Mouse (Mus musculus): ENCODE data around the gene Nlrx1. TPM values are rescaled to one million over a fixed set of nuclear protein-coding genes. Genes with fewer than 3 reads are reported as not detected.
A peak's percentile ranks its signal among the peaks of the same experiment; 100 is the strongest.

Gene Nlrx1
- polyA plus RNA-seq, 1 experiment from 2014 or later: 7.1 TPM

DNA sequence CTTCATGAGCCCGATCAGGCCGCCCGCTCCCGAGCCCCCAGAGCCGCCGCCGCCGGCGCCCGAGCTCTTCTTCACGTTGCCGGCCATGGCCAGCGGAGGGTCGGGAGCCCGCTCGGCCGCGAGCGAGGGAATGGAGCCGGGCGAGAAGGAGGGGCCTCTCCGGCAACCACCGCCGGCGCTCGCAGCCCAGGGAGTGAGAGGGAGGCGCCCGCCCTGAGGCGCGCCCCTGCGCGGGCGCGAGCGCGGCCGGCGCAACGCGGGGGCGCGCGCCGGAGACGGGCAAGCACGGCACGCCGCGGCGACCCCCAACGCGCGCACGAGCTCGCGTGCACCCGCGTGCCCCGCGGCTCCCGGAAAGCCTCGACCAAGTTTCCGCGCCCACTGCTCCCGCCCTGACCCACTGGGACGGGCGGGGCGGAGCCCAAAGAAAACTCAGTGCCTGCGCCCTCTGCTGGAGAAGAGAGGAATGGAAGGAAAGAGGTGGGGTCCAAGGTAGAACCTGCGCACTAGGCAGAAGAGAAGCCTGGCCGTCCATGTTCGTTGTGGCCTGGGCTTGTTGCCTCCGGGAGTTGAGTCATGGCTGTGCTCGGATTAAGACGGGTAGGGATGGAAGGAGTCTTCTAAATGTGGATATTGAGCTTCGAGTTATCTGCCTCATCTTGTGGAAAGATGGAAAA is 34.5 kb downstream of the Nlrx1 start, which contains the start of gene Cbl:
Gene Cbl (minus strand): TSS at position 248 of the 677 bp plus-strand sequence.
- 0% methylated on average over 39 of the region's 76 CpGs for WGBS
- no peaks in the 10 kb centered on the region for H3K36me3 ChIP-seq

DNA sequence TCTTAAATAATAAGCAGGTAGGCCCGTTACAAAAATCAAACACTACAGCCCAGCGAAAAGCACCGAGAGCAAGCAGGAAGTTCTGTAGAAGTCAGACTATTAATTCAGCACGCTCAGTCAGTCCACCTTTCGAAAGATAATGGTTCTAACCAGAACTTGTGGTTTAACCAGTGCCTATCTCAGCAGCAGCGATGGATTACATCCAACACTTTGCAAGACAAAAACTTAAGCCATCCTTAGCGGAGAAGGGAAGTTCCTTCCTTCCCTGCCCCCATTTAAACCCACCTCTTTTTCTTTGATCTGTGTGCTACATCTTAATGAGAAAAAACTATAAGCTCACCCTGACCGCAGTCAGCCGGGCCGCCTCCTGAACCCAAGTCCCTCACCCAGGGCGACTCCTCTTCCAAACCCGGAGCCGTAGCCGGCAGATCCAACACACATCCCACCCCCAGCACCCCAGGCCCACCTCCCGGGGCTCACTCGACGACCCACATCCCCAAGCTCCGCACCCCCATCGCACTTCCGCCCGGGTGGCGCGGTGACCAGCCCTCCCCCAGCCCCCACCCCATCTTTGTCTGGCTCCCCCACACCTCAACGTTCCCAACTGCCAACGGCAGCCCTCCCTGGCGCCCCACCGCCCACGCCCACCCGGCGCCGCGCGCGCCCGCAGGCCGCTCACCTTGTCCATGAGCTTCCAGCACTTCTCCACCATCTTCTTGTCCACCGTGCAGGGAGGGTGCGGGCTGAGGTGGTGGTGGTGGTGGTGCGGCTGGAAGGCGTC is 35.2 kb downstream of the Nlrx1 start:
- Histone ChIP-seq H3K9ac (peak overlapping the region; percentile 78), H3K9me3 (no peaks in the 10 kb centered on the region), H3K4me2 (replicated peaks) (peak overlapping the region; percentile 60), H3K27me3 (no peaks in the 10 kb centered on the region), H3K4me3 (peak overlapping the region; percentile 78), H3K27ac (peak overlapping the region; percentile 96), H3K4me1 (peaks cover 11% of the 10 kb centered on the region), H3K36me3 (no peaks in the 10 kb centered on the region)
- under 1% methylated on average over 38 of the region's 40 CpGs for WGBS
- peak; percentile 80 for ATAC-seq (ENCODE audit: insufficient number of reproducible peaks, insufficient read depth, low FRiP score, low TSS enrichment)

More for the DNA sequence above, 34.5 kb downstream of the Nlrx1 start, which contains the start of gene Cbl:
- peaks cover 11% of the 10 kb centered on the region for H3K4me1 ChIP-seq
- H3K27ac ChIP-seq: peak within 1 kb of the TSS; percentile 96
- peak within 1 kb of the TSS; percentile 78 for H3K4me3 ChIP-seq
- peak within 1 kb of the TSS; percentile 78 for H3K9ac ChIP-seq
- peak within 1 kb of the TSS; percentile 60 for H3K4me2 ChIP-seq (replicated peaks)
- peak; percentile 90 for ATAC-seq (ENCODE audit: insufficient number of reproducible peaks, insufficient read depth, low FRiP score, low TSS enrichment)
- no peaks in the 10 kb centered on the region for H3K27me3 ChIP-seq
- H3K9me3 ChIP-seq: no peaks in the 10 kb centered on the region

GRCm38 (mm10) chr9:44231609-44232008 is 36.8 kb downstream of the Nlrx1 start:
- H3K27me3 ChIP-seq: no peaks in the 10 kb centered on the region
- no peaks in the 10 kb centered on the region for H3K9me3 ChIP-seq
- H3K36me3 ChIP-seq: peaks cover 7% of the 10 kb centered on the region; the same call in 1 of the 2 replicates
- peaks cover 11% of the 10 kb centered on the region for H3K4me1 ChIP-seq
- no peak overlapping the region for H3K27ac ChIP-seq
- H3K4me2 ChIP-seq (replicated peaks): peak overlapping the region; percentile 60
- no peak overlapping the region for H3K4me3 ChIP-seq
- no peak overlapping the region for H3K9ac ChIP-seq
- ATAC-seq (ENCODE audit: insufficient number of reproducible peaks, insufficient read depth, low FRiP score, low TSS enrichment): no peak

DNA sequence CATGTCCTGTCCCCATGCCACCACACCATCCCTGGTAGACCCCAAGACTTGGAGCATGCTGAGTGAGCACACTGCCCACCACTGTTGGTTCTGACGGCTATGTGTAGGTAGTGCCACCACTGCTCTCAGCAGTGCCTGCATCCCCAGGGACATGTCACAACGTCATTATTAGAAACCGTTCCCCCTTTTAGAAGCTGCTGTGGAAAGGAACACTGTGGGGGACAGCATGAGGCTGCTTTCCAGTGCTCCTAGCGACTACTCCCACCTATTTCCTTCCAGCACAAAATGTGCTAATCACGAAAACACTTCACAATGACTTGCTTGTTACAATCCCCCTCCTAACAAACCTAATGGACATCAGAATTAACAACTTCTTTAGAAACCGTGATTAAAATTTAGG is 42.4 kb downstream of the Nlrx1 start:
- Histone ChIP-seq H3K4me1 (no peaks in the 10 kb centered on the region), H3K9ac (no peak overlapping the region), H3K4me3 (no peak overlapping the region), H3K27me3 (no peaks in the 10 kb centered on the region), H3K36me3 (peaks cover 7% of the 10 kb centered on the region; the same call in 1 of the 2 replicates), H3K9me3 (no peaks in the 10 kb centered on the region), H3K27ac (no peak overlapping the region), H3K4me2 (replicated peaks) (no peak overlapping the region)
- 77% methylated on average over 6 of the region's 6 CpGs for WGBS
- ATAC-seq (ENCODE audit: insufficient number of reproducible peaks, insufficient read depth, low FRiP score, low TSS enrichment): no peak

GRCm38 (mm10) chr9:44213538-44213937 is 54.9 kb downstream of the Nlrx1 start:
- Histone ChIP-seq H3K27ac (no peak overlapping the region), H3K36me3 (peaks cover 9% of the 10 kb centered on the region), H3K27me3 (no peaks in the 10 kb centered on the region), H3K4me2 (replicated peaks) (no peak overlapping the region), H3K9me3 (no peaks in the 10 kb centered on the region), H3K4me1 (no peaks in the 10 kb centered on the region), H3K4me3 (no peak overlapping the region), H3K9ac (no peak overlapping the region)
- WGBS: 99% methylated on average over 14 of the region's 14 CpGs
- ATAC-seq (ENCODE audit: insufficient number of reproducible peaks, insufficient read depth, low FRiP score, low TSS enrichment): no peak

GRCm38 (mm10) chr9:44212406-44212805 is 56.0 kb downstream of the Nlrx1 start:
- Histone ChIP-seq H3K4me1 (no peaks in the 10 kb centered on the region), H3K36me3 (peaks cover 9% of the 10 kb centered on the region), H3K9me3 (no peaks in the 10 kb centered on the region), H3K4me3 (no peak overlapping the region), H3K27ac (no peak overlapping the region), H3K9ac (no peak overlapping the region), H3K4me2 (replicated peaks) (no peak overlapping the region), H3K27me3 (no peaks in the 10 kb centered on the region)
- no peak for ATAC-seq (ENCODE audit: insufficient number of reproducible peaks, insufficient read depth, low FRiP score, low TSS enrichment)
- WGBS: 96% methylated on average over 4 of the region's 4 CpGs

DNA sequence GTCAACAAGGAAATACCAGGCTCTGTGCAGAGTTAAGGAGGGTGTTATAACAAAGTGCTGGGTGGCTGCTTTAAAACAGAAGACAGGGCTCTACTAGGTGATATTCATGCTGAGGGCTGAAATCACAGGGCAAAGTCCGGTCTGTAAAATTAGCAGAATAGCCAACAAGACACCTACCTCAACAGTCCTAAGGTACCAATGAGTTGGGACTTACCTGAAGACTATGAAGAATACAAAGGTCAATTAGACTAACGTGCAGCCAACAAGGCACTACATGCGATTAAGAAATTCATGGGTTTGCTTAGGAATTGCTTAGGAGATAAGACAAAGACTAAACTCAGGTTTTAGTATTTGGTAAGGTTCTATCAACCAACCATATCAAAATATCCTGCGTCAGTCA is 59.0 kb downstream of the Nlrx1 start:
- Histone ChIP-seq H3K9me3 (no peaks in the 10 kb centered on the region), H3K4me1 (no peaks in the 10 kb centered on the region), H3K4me3 (no peak overlapping the region), H3K36me3 (peaks cover 9% of the 10 kb centered on the region), H3K27me3 (no peaks in the 10 kb centered on the region), H3K27ac (no peak overlapping the region), H3K4me2 (replicated peaks) (no peak overlapping the region), H3K9ac (no peak overlapping the region)
- WGBS: 95% methylated on average over 4 of the region's 4 CpGs
- no peak for ATAC-seq (ENCODE audit: insufficient number of reproducible peaks, insufficient read depth, low FRiP score, low TSS enrichment)

GRCm38 (mm10) chr9:44207840-44208239 is 60.6 kb downstream of the Nlrx1 start:
- H3K4me2 ChIP-seq (replicated peaks): no peak overlapping the region
- 92% methylated on average over 2 of the region's 2 CpGs for WGBS
- H3K27ac ChIP-seq: no peak overlapping the region
- H3K9ac ChIP-seq: no peak overlapping the region
- ATAC-seq (ENCODE audit: insufficient number of reproducible peaks, insufficient read depth, low FRiP score, low TSS enrichment): no peak
- H3K4me1 ChIP-seq: no peaks in the 10 kb centered on the region
- H3K36me3 ChIP-seq: peaks cover 9% of the 10 kb centered on the region
- H3K27me3 ChIP-seq: no peaks in the 10 kb centered on the region
- no peak overlapping the region for H3K4me3 ChIP-seq
- H3K9me3 ChIP-seq: no peaks in the 10 kb centered on the region

Other genes with a start within 250 kb of the Nlrx1 start
- 1.6 and 2.8 TPM in 2 replicates for gene Thy1, start 225.2 kb downstream of the Nlrx1 start, polyA plus RNA-seq (2016; fragmentation: Nextera tagmentation; extraction: Ambion mirVana)
- gene Usp2, start 201.6 kb downstream of the Nlrx1 start, polyA plus RNA-seq (2016; fragmentation: Nextera tagmentation; extraction: Ambion mirVana): 8.8 and 10.4 TPM in 2 replicates
- gene Mfrp, start 166.9 kb downstream of the Nlrx1 start, polyA plus RNA-seq (2016; fragmentation: Nextera tagmentation; extraction: Ambion mirVana): 0.13 and 0.20 TPM in 2 replicates
- 0.78 and 1.3 TPM in 2 replicates for gene C1qtnf5, start 161.4 kb downstream of the Nlrx1 start, polyA plus RNA-seq (2016; fragmentation: Nextera tagmentation; extraction: Ambion mirVana)
- gene Gm49380, start 155.1 kb downstream of the Nlrx1 start, polyA plus RNA-seq (2016; fragmentation: Nextera tagmentation; extraction: Ambion mirVana): 0.19 and 0.33 TPM in 2 replicates
- 86.7 and 88.8 TPM in 2 replicates for gene Rnf26, start 155.1 kb downstream of the Nlrx1 start, polyA plus RNA-seq (2016; fragmentation: Nextera tagmentation; extraction: Ambion mirVana)
- 22.3 and 24.2 TPM in 2 replicates for gene Mcam, start 134.1 kb downstream of the Nlrx1 start, polyA plus RNA-seq (2016; fragmentation: Nextera tagmentation; extraction: Ambion mirVana)
- gene Cbl, start 34.5 kb downstream of the Nlrx1 start, polyA plus RNA-seq (2016; fragmentation: Nextera tagmentation; extraction: Ambion mirVana): 19.6 and 20.3 TPM in 2 replicates
- gene Ccdc153, start 27.9 kb downstream of the Nlrx1 start, polyA plus RNA-seq (2016; fragmentation: Nextera tagmentation; extraction: Ambion mirVana): not detected in 2 replicates
- gene Pdzd3, start 17.1 kb downstream of the Nlrx1 start, polyA plus RNA-seq (2016; fragmentation: Nextera tagmentation; extraction: Ambion mirVana): 0.12 TPM in 1 of 2 replicates, not detected in the other
- gene Abcg4, start 20.0 kb upstream of the Nlrx1 start, polyA plus RNA-seq (2016; fragmentation: Nextera tagmentation; extraction: Ambion mirVana): 5.9 and 6.4 TPM in 2 replicates
- 26.5 and 28.5 TPM in 2 replicates for gene Hinfp, start 37.1 kb upstream of the Nlrx1 start, polyA plus RNA-seq (2016; fragmentation: Nextera tagmentation; extraction: Ambion mirVana)
- gene C2cd2l, start 51.7 kb upstream of the Nlrx1 start, polyA plus RNA-seq (2016; fragmentation: Nextera tagmentation; extraction: Ambion mirVana): 8.5 and 9.4 TPM in 2 replicates
- gene Dpagt1, start 57.4 kb upstream of the Nlrx1 start, polyA plus RNA-seq (2016; fragmentation: Nextera tagmentation; extraction: Ambion mirVana): 37.2 and 39.1 TPM in 2 replicates
- gene H2afx, start 66.1 kb upstream of the Nlrx1 start, polyA plus RNA-seq (2016; fragmentation: Nextera tagmentation; extraction: Ambion mirVana): 399 and 416 TPM in 2 replicates
- gene Hmbs, start 75.6 kb upstream of the Nlrx1 start, polyA plus RNA-seq (2016; fragmentation: Nextera tagmentation; extraction: Ambion mirVana): 126 TPM in 2 replicates
- gene Vps11, start 93.1 kb upstream of the Nlrx1 start, polyA plus RNA-seq (2016; fragmentation: Nextera tagmentation; extraction: Ambion mirVana): 28.3 and 32.4 TPM in 2 replicates
- 34.6 and 35.6 TPM in 2 replicates for gene Hyou1, start 110.9 kb upstream of the Nlrx1 start, polyA plus RNA-seq (2016; fragmentation: Nextera tagmentation; extraction: Ambion mirVana)
- gene Slc37a4, start 128.3 kb upstream of the Nlrx1 start, polyA plus RNA-seq (2016; fragmentation: Nextera tagmentation; extraction: Ambion mirVana): 11.2 and 11.8 TPM in 2 replicates
- 1,820 and 1,932 TPM in 2 replicates for gene Rps25, start 138.5 kb upstream of the Nlrx1 start, polyA plus RNA-seq (2016; fragmentation: Nextera tagmentation; extraction: Ambion mirVana)
- gene Trappc4, start 139.0 kb upstream of the Nlrx1 start, polyA plus RNA-seq (2016; fragmentation: Nextera tagmentation; extraction: Ambion mirVana): 173 and 176 TPM in 2 replicates
- gene Ccdc84, start 150.0 kb upstream of the Nlrx1 start, polyA plus RNA-seq (2016; fragmentation: Nextera tagmentation; extraction: Ambion mirVana): 30.9 and 33.6 TPM in 2 replicates
- gene Foxr1, start 172.5 kb upstream of the Nlrx1 start, polyA plus RNA-seq (2016; fragmentation: Nextera tagmentation; extraction: Ambion mirVana): not detected in 2 replicates
- gene Upk2, start 186.4 kb upstream of the Nlrx1 start, polyA plus RNA-seq (2016; fragmentation: Nextera tagmentation; extraction: Ambion mirVana): 1.7 and 2.2 TPM in 2 replicates
- 17.7 and 18.5 TPM in 2 replicates for gene Bcl9l, start 214.2 kb upstream of the Nlrx1 start, polyA plus RNA-seq (2016; fragmentation: Nextera tagmentation; extraction: Ambion mirVana)